ENCODE assay signal across 9 mouse cellular contexts in the genomic region with DNA sequence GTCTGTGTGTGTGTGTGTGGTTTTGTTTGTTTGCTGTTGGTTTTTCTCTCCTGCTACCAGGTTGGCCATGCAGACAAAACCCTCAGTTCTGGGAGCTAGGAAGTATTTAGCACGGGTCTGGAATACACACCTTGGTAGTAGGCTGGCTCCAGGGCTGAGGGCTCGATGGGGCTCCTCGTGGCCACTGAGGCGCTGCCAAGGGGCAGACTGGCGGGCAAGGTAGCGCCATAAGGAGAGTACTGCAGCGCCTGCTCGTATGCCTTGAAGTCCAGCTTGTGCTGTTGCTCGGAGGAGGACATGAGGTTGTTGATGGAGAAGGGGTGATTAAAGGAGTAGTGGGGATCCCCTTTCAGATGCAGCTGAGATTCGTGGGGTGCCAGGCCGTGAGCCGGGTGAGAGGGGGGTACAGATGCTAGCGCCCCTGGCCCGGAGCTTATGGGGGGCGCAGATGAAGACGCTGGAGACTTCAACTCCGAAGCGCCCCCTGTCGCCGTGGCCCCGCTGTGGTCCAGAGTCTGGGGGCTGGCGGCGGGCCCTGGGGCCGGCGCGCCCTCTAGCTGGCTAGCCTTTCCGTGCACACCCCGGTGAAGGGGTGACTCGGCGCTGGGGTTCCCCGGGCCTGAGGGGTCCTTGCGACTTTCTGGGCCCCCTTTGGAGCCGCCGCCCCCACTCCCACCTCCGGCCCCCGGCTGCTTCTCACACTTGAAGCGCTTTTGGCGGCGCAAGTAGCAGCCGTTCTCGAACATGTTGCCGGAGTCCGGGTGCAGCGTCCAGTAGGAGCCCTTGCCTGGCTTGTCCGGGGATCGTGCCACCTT. TPM values are rescaled to one million over a fixed set of nuclear protein-coding genes. Genes with fewer than 3 reads are reported as not detected.
DNase-seq lines count a peak whose midpoint lies in the region; ATAC-seq and TF ChIP-seq lines count a peak whose summit lies in the region.
"Had no signal": no experiment of that assay in that cellular context is flagged by ENCODE, and none has a peak within 500 bp of the region (broad histone marks: within the 10 kb centered on the region; RNA-seq: fewer than 3 reads in every experiment).

No protein-coding gene starts in this region.

- TF ChIP-seq EP300 in heart, adult 2 months (IDR thresholded peaks at IDR 0.05; ENCODE audit: insufficient read depth, low read depth, low read length), result no peak

- H3K27ac ChIP-seq in heart, adult 2 months, result no peak overlapping the region
- H3K27ac ChIP-seq in embryonic facial prominence, embryonic 11.5 days (replicated peaks; ENCODE audit: low read depth, low read length), result no peak overlapping the region
- no peak overlapping the region; the same call in 1 of the 2 replicates for H3K27ac ChIP-seq in intestine, embryonic 14.5 days (ENCODE audit: low read depth)

- 3% methylated on average over 46 of the region's 46 CpGs for WGBS in heart, adult 2 months
- under 1% methylated on average over 46 of the region's 46 CpGs for WGBS in embryonic facial prominence, embryonic 11.5 days
- WGBS in intestine, embryonic 14.5 days, result 1% methylated on average over 46 of the region's 46 CpGs

- peak overlapping the region; percentile 29; the same call in 1 of the 2 replicates for H3K4me2 ChIP-seq in embryonic facial prominence, embryonic 11.5 days (ENCODE audit: low read depth, low read length)
- H3K4me2 ChIP-seq in intestine, embryonic 14.5 days (ENCODE audit: low read length), result peak overlapping the region; percentile 45

- H3K9me3 ChIP-seq in embryonic facial prominence, embryonic 11.5 days (replicated peaks; ENCODE audit: control insufficient read depth, low read length), result no peaks in the 10 kb centered on the region
- no peaks in the 10 kb centered on the region for H3K9me3 ChIP-seq in intestine, embryonic 14.5 days (ENCODE audit: control insufficient read depth, low read length)

- H3K36me3 ChIP-seq in heart, adult 2 months (ENCODE audit: control insufficient read depth, insufficient read depth, low read length), result no peaks in the 10 kb centered on the region
- H3K36me3 ChIP-seq in embryonic facial prominence, embryonic 11.5 days (replicated peaks; ENCODE audit: control insufficient read depth, insufficient read depth, low read depth, low read length), result no peaks in the 10 kb centered on the region
- no peaks in the 10 kb centered on the region for H3K36me3 ChIP-seq in intestine, embryonic 14.5 days (ENCODE audit: control insufficient read depth, insufficient read depth, low read length)

- H3K4me3 ChIP-seq in heart, adult 2 months, result no peak overlapping the region
- peak overlapping the region; percentile 14; the same call in 1 of the 2 replicates for H3K4me3 ChIP-seq in embryonic facial prominence, embryonic 11.5 days (ENCODE audit: low read depth, low read length)
- H3K4me3 ChIP-seq in intestine, embryonic 14.5 days (ENCODE audit: low read depth, low read length), result peak overlapping the region; percentile 52

- H3K4me1 ChIP-seq in heart, adult 2 months (ENCODE audit: control insufficient read depth, insufficient read depth, low read length), result no peaks in the 10 kb centered on the region
- peaks cover 7% of the 10 kb centered on the region for H3K4me1 ChIP-seq in embryonic facial prominence, embryonic 11.5 days (ENCODE audit: control insufficient read depth, insufficient read depth, low read length)
- 0 out of 2 replicates have a peak, but pooled peaks cover 11% of the 10 kb centered on the region for H3K4me1 ChIP-seq in intestine, embryonic 14.5 days (replicated peaks; ENCODE audit: control insufficient read depth, insufficient read depth, low read length)

- H3K27me3 ChIP-seq in heart, adult 2 months (ENCODE audit: control insufficient read depth, insufficient read depth, low read length), result peaks cover 41% of the 10 kb centered on the region
- peaks cover 61% of the 10 kb centered on the region for H3K27me3 ChIP-seq in embryonic facial prominence, embryonic 11.5 days (ENCODE audit: control insufficient read depth, insufficient read depth, low read length)
- peaks cover 89% of the 10 kb centered on the region for H3K27me3 ChIP-seq in intestine, embryonic 14.5 days (replicated peaks; ENCODE audit: control insufficient read depth, insufficient read depth, low read length)

- peak; percentile 41 for ATAC-seq in embryonic facial prominence, embryonic 11.5 days (replicated peaks; ENCODE audit: insufficient number of reproducible peaks, low FRiP score, low TSS enrichment, low read depth)
- no peak; the same call in 1 of the 2 replicates for ATAC-seq in intestine, embryonic 14.5 days (replicated peaks; ENCODE audit: low FRiP score, low TSS enrichment, low read depth)
- no peak for ATAC-seq in megakaryocyte progenitor cell, adult 5-6 weeks (replicated peaks; ENCODE audit: poor library complexity)

- H3K79me2 ChIP-seq in heart, adult 2 months (replicated peaks; ENCODE audit: control insufficient read depth, insufficient read depth, low read length), result no peaks in the 10 kb centered on the region

- DNase-seq in heart, adult 2 months, result no peak
- no peak for DNase-seq in heart, adult 9 months (ENCODE audit: low spot score in 2 of 2)
- DNase-seq in embryonic facial prominence, embryonic 11.5 days (ENCODE audit: low spot score), result no peak
- DNase-seq in intestine, embryonic 14.5 days (ENCODE audit: low spot score), result peak; percentile 81
- peak; percentile 49 for DNase-seq in lung, postnatal 25 days (ENCODE audit: low spot score)
- no peak for DNase-seq in left cerebral cortex, adult 8-10 months (ENCODE audit: low spot score in 2 of 2)
- DNase-seq in thymus, postnatal 36 days, result no peak

- intact Hi-C loops in heart, adult 2 months (cut with DNase I), result loop anchor here (5.0 kb wide), 1 partner anchor 855 kb away; no protein-coding TSS in a partner anchor

- TF ChIP-seq CTCF in heart, adult 2 months (IDR thresholded peaks at IDR 0.05), result peak; percentile 16; the same call in 1 of the 2 replicates

- H3K9ac ChIP-seq in heart, adult 2 months (ENCODE audit: low read depth, low read length), result no peak overlapping the region
- H3K9ac ChIP-seq in embryonic facial prominence, embryonic 11.5 days (replicated peaks; ENCODE audit: low read length), result no peak overlapping the region
- H3K9ac ChIP-seq in intestine, embryonic 14.5 days (ENCODE audit: low read length), result peak overlapping the region; percentile 65

- no peak for TF ChIP-seq POLR2A in heart, adult 2 months (IDR thresholded peaks at IDR 0.05; ENCODE audit: insufficient read depth, low read depth, low read length)

RNA-seq across cellular contexts. Expression of gene Foxa1, which starts 4.6 kb away (rescaled TPM):
- not detected for total RNA-seq in heart, adult 2 months (2021)
- 1.00 TPM in 1 of 2 replicates, not detected in the other for polyA plus RNA-seq in heart, adult 2 months (2012; rRNA removed)
- polyA plus RNA-seq in embryonic facial prominence, embryonic 11.5 days (2014; fragmentation: Nextera tagmentation; extraction: Ambion mirVana), result 1.5 and 1.9 TPM in 2 replicates
- 8.3 and 8.4 TPM in 2 replicates for polyA plus RNA-seq in intestine, embryonic 14.5 days (2014; fragmentation: Nextera tagmentation; extraction: Ambion mirVana)
- 0.47 TPM in 1 of 2 replicates, not detected in the other for total RNA-seq in megakaryocyte progenitor cell, adult 5-6 weeks (2015)
- total RNA-seq in megakaryocyte progenitor cell, adult 5-6 weeks (2017), result not detected in 2 replicates
- total RNA-seq in left cerebral cortex, adult 8-10 months (2022), result under 1 TPM in 1 of 4 experiments, not detected in 3; 0.16 TPM
- polyA plus RNA-seq: C2C12 had no signal

RNA-seq across cellular contexts. Expression of gene Ttc6, which starts 21.8 kb away (rescaled TPM):
- total RNA-seq in heart, adult 2 months (2021), result not detected
- polyA plus RNA-seq in heart, adult 2 months (2012; rRNA removed), result 0.10 TPM in 1 of 2 replicates, not detected in the other
- 0.31 and 0.38 TPM in 2 replicates for polyA plus RNA-seq in embryonic facial prominence, embryonic 11.5 days (2014; fragmentation: Nextera tagmentation; extraction: Ambion mirVana)
- polyA plus RNA-seq in intestine, embryonic 14.5 days (2014; fragmentation: Nextera tagmentation; extraction: Ambion mirVana), result 1.7 and 2.6 TPM in 2 replicates
- total RNA-seq in megakaryocyte progenitor cell, adult 5-6 weeks (2015), result not detected in 2 replicates
- not detected in 2 replicates for total RNA-seq in megakaryocyte progenitor cell, adult 5-6 weeks (2017)
- under 1 TPM in 3 of 4 experiments, not detected in 1; 0.07 to 0.53 (median 0.07) TPM for total RNA-seq in left cerebral cortex, adult 8-10 months (2022)
- polyA plus RNA-seq: C2C12 had no signal

Comparison
In these comparisons a context has a peak if more than half of its experiments do, and no peak if none do; other contexts are left out.
1. DNase-seq: peak in intestine, embryonic 14.5 days (single experiment) and lung, postnatal 25 days (single experiment); none in heart, adult 2 months (0 of 2), heart, adult 9 months (0 of 2), embryonic facial prominence, embryonic 11.5 days (single experiment), left cerebral cortex, adult 8-10 months (0 of 2) and thymus, postnatal 36 days (0 of 2).